In the genomic region with DNA sequence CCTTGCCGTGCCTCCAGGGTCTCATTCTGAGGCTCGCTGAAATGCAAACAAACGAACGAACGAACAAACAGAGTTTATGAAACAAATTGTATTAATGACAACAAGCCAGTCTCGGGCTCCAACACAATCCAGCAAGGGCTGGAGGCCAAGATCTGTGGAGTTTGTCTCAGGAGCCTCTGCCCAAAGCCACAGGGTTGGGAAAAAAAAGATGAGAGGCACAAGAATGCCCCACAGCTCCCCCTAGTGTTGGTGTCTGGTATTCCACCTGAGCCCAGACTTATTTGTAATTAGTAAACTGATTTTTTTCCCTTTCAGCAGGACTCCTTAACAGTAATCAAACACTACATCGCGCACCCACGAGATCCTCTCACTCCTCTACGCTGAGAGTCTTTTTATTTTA, we compare ENCODE assay signal across 8 mouse cellular contexts. TPM values are rescaled to one million over a fixed set of nuclear protein-coding genes. Genes with fewer than 3 reads are reported as not detected.
DNase-seq lines count a peak whose midpoint lies in the region; ATAC-seq and TF ChIP-seq lines count a peak whose summit lies in the region.

No protein-coding gene starts in this region.

- no peaks in the 10 kb centered on the region for H3K4me1 ChIP-seq in ES-Bruce4 (ENCODE audit: control insufficient read depth, insufficient read depth, low read length)
- no peaks in the 10 kb centered on the region for H3K4me1 ChIP-seq in spleen, adult 2 months (ENCODE audit: control insufficient read depth, insufficient read depth, insufficient read length)

- ATAC-seq in megakaryocyte, adult 5-6 weeks (ENCODE audit: poor library complexity, severe bottlenecking), result peak; percentile 84

- TF ChIP-seq CTCF in ES-Bruce4 (IDR thresholded peaks at IDR 0.05; ENCODE audit: low read depth, low read length), result peak; percentile 37
- peak; percentile 94 for TF ChIP-seq CTCF in layer of hippocampus, adult 2 months (conservative IDR thresholded peaks at IDR 0.05)
- TF ChIP-seq CTCF in spleen, adult 2 months (IDR thresholded peaks at IDR 0.05; ENCODE audit: extremely low read depth, insufficient read depth, insufficient read length, insufficient replicate concordance), result peak; percentile 49; the same call in 1 of the 2 replicates

- WGBS in spleen, adult 2 months, result 52% methylated on average over 10 of the region's 10 CpGs

- intact Hi-C loops in heart, postnatal 25 days (cut with DNase I), result loop anchor here (2.0 to 5.0 kb wide), 2 partner anchors 97 to 624 kb away; no protein-coding TSS in a partner anchor
- intact Hi-C loops in gastrocnemius, postnatal 14 days (cut with DNase I; ENCODE audit: low total_unique reads), result no loop called here

- DNase-seq in heart, adult 11 months, result peak; percentile 93
- DNase-seq in heart, postnatal 25 days (ENCODE audit: low spot score), result no peak
- DNase-seq in c-Kit-positive CD71-positive TER-119-positive erythroid progenitor cells, embryonic 14.5 days (ENCODE audit: low spot score), result peak; percentile 13
- peak; percentile 62 for DNase-seq in gastrocnemius, postnatal 14 days
- DNase-seq in layer of hippocampus, adult 2 months (ENCODE audit: low spot score in 2 of 2), result peak; percentile 14 to 73
- DNase-seq in spleen, adult 2 months (ENCODE audit: low read depth in 1 of 2, low spot score in 2 of 2), result peak; percentile 5 to 22

- H3K27me3 ChIP-seq in ES-Bruce4 (ENCODE audit: control insufficient read depth, insufficient read depth, low read length, poor library complexity, severe bottlenecking), result no peaks in the 10 kb centered on the region
- H3K27me3 ChIP-seq in spleen, adult 2 months (ENCODE audit: control insufficient read depth, insufficient read depth, low read length), result no peaks in the 10 kb centered on the region

- H3K9ac ChIP-seq in ES-Bruce4 (ENCODE audit: low read depth, poor library complexity, severe bottlenecking), result no peak overlapping the region

- H3K36me3 ChIP-seq in ES-Bruce4 (ENCODE audit: control insufficient read depth, insufficient read depth, low read length, poor library complexity, severe bottlenecking), result no peaks in the 10 kb centered on the region
- H3K36me3 ChIP-seq in spleen, adult 2 months (ENCODE audit: control insufficient read depth, insufficient read depth, low read length), result no peaks in the 10 kb centered on the region

- no peak overlapping the region for H3K27ac ChIP-seq in ES-Bruce4 (ENCODE audit: insufficient read depth, low read length)
- H3K27ac ChIP-seq in layer of hippocampus, adult 2 months, result no peak overlapping the region
- H3K27ac ChIP-seq in spleen, adult 2 months (ENCODE audit: insufficient read depth, low read length), result no peak overlapping the region

- no peak for TF ChIP-seq POLR2A in ES-Bruce4 (IDR thresholded peaks at IDR 0.05; ENCODE audit: insufficient read depth, low read length)
- TF ChIP-seq POLR2A in spleen, adult 2 months (IDR thresholded peaks at IDR 0.05; ENCODE audit: low read depth, low read length), result no peak

- H3K4me3 ChIP-seq in ES-Bruce4 (ENCODE audit: low read depth, low read length), result no peak overlapping the region
- no peak overlapping the region for H3K4me3 ChIP-seq in layer of hippocampus, adult 2 months
- no peak overlapping the region for H3K4me3 ChIP-seq in spleen, adult 2 months (ENCODE audit: extremely low read depth, insufficient read depth, insufficient read length)

- H3K9me3 ChIP-seq in ES-Bruce4 (replicated peaks; ENCODE audit: control insufficient read depth, insufficient read depth, low read length, poor library complexity, severe bottlenecking), result no peaks in the 10 kb centered on the region

- TF ChIP-seq EP300 in ES-Bruce4 (IDR thresholded peaks at IDR 0.05; ENCODE audit: insufficient read depth, low read depth, low read length), result no peak

RNA-seq across cellular contexts. Expression of a gene that starts 48.6 kb away (rescaled TPM):
- not detected for total RNA-seq in heart, postnatal 25 days (2021)
- not detected in 2 replicates for polyA plus RNA-seq in ES-Bruce4 (2011; ENCODE audit: insufficient read depth, insufficient read length, low read depth, missing spikeins)
- total RNA-seq in gastrocnemius, postnatal 14 days (2021), result not detected
- 1 to 10 TPM in 1 of 2 experiments, under 1 TPM in 1; 0.93 to 1.0 TPM for total RNA-seq in layer of hippocampus, adult 2 months (2021)
- 2.9 TPM in 1 of 2 replicates, not detected in the other for total RNA-seq in megakaryocyte, adult 5-6 weeks (2015)
- not detected in 2 replicates for total RNA-seq in megakaryocyte, adult 5-6 weeks (2017)
- polyA plus RNA-seq in spleen, adult 2 months (2012; rRNA removed), result 3.8 and 3.9 TPM in 2 replicates

Comparison
In these comparisons a context has a peak if more than half of its experiments do, and no peak if none do; other contexts are left out.
1. CTCF ChIP-seq: peak in every context shown above with its lines; median percentile 94 in layer of hippocampus, adult 2 months; 49 in spleen, adult 2 months; 37 in ES-Bruce4.